Mouse (Mus musculus) embryo, embryonic 10 days (tissue): ENCODE measurements around the gene Rassf1.

Experiments used
- DNase-seq: peaks from one replicate; pipeline ENCODE4 v3.0.0-alpha.2; 2015; ENCODE audit warnings: low spot score

The Rassf1 gene

GRCm38 (mm10) chr9:107603251-107603650, 51.9 kb downstream of the Rassf1 start:
- DNase-seq, result no peak

GRCm38 (mm10) chr9:107605041-107605661, 53.8 kb downstream of the Rassf1 start:
- DNase-seq, result no peak

- DNase-seq, result no peak
Measured at GRCm38 (mm10) chr9:107606591-107606990, 55.2 kb downstream of the Rassf1 start.

- DNase-seq, result no peak
Measured at GRCm38 (mm10) chr9:107607036-107607435, 55.7 kb downstream of the Rassf1 start.

- no peak for DNase-seq
Measured at GRCm38 (mm10) chr9:107607653-107608245, 56.4 kb downstream of the Rassf1 start.

GRCm38 (mm10) chr9:107608741-107609432, 57.5 kb downstream of the Rassf1 start, which contains the start of gene Sema3b:
Gene Sema3b, minus strand, starts transcription at chr9:107609229.
- DNase-seq, result no peak

- DNase-seq, result no peak
Measured at GRCm38 (mm10) chr9:107609433-107609830, 58.1 kb downstream of the Rassf1 start.

GRCm38 (mm10) chr9:107611456-107612190, 60.3 kb downstream of the Rassf1 start:
- DNase-seq, result no peak
